In the genomic region with DNA sequence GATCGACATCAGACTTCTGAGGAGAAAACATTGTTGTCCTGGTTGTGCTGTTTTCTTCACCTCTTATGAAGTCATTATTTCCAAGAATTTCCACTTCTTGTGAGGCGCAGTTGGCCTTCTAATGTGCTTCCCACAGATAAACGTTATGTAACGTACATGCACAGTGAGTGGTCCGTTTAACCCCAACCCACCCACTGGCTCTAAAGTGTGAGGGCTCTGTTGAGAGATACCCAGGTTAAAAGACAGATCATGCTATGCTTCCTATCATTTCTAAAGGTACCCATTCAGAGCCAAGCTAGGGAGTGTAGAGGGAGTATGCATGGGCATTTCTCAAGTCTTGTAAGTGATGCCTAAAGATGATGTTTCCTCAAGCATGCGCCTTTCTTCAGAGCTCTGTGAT, we compare ENCODE assay signal across 28 mouse cellular contexts.
"Had no signal": no experiment of that assay in that cellular context is flagged by ENCODE, and none has a peak within 500 bp of the region (broad histone marks: within the 10 kb centered on the region; RNA-seq: fewer than 3 reads in every experiment).

No protein-coding gene starts in this region.

- ATAC-seq: forebrain, embryonic 13.5 days; forebrain, embryonic 14.5 days; forebrain, embryonic 15.5 days; forebrain, embryonic 16.5 days; forebrain, postnatal 0 days had no signal

- DNase-seq: cerebellum, adult 2 months; cerebellum, adult 8-10 months; cerebellum, adult 9-10 months; cerebellum, adult 9-11 months; cerebellum, postnatal 10 days; cerebellum, postnatal 14 days; cerebellum, postnatal 25 days; cerebellum, postnatal 36 days; embryo, embryonic 11 days; forebrain, postnatal 0 days; gastrocnemius, adult 2 months; gastrocnemius, postnatal 10 days; gastrocnemius, postnatal 14 days; gastrocnemius, postnatal 25 days; gastrocnemius, postnatal 36 days; heart, adult 11 months; heart, adult 18-20 months had no signal

- H3K4me3 ChIP-seq: embryonic facial prominence, embryonic 10.5 days; embryonic facial prominence, embryonic 12.5 days; embryonic facial prominence, embryonic 13.5 days; embryonic facial prominence, embryonic 15.5 days; erythroblast, embryonic 14.5 days; forebrain, embryonic 10.5 days; forebrain, embryonic 12.5 days; forebrain, embryonic 13.5 days; forebrain, embryonic 15.5 days; gastrocnemius, adult 2 months had no signal

- H3K9me3 ChIP-seq: embryonic facial prominence, embryonic 10.5 days; embryonic facial prominence, embryonic 12.5 days; embryonic facial prominence, embryonic 13.5 days; embryonic facial prominence, embryonic 15.5 days; forebrain, embryonic 10.5 days; forebrain, embryonic 12.5 days; forebrain, embryonic 13.5 days; forebrain, embryonic 15.5 days had no signal

- H3K9ac ChIP-seq: embryonic facial prominence, embryonic 12.5 days; embryonic facial prominence, embryonic 13.5 days; embryonic facial prominence, embryonic 15.5 days; forebrain, embryonic 12.5 days; forebrain, embryonic 13.5 days; forebrain, embryonic 15.5 days; forebrain, postnatal 0 days had no signal

- H3K27me3 ChIP-seq: embryonic facial prominence, embryonic 12.5 days; embryonic facial prominence, embryonic 13.5 days; embryonic facial prominence, embryonic 15.5 days; forebrain, embryonic 12.5 days; forebrain, embryonic 13.5 days; forebrain, embryonic 15.5 days had no signal

- H3K27ac ChIP-seq: embryonic facial prominence, embryonic 10.5 days; embryonic facial prominence, embryonic 12.5 days; embryonic facial prominence, embryonic 13.5 days; embryonic facial prominence, embryonic 15.5 days; forebrain, embryonic 10.5 days; forebrain, embryonic 12.5 days; forebrain, embryonic 13.5 days; forebrain, embryonic 15.5 days; gastrocnemius, adult 2 months had no signal

- H3K36me3 ChIP-seq: embryonic facial prominence, embryonic 10.5 days; embryonic facial prominence, embryonic 12.5 days; embryonic facial prominence, embryonic 13.5 days; embryonic facial prominence, embryonic 15.5 days; forebrain, embryonic 10.5 days; forebrain, embryonic 12.5 days; forebrain, embryonic 15.5 days had no signal

- H3K4me2 ChIP-seq: embryonic facial prominence, embryonic 12.5 days; embryonic facial prominence, embryonic 13.5 days; embryonic facial prominence, embryonic 15.5 days; forebrain, embryonic 12.5 days; forebrain, embryonic 13.5 days; forebrain, embryonic 15.5 days had no signal

- H3K4me1 ChIP-seq: embryonic facial prominence, embryonic 10.5 days; embryonic facial prominence, embryonic 12.5 days; embryonic facial prominence, embryonic 15.5 days; forebrain, embryonic 12.5 days; forebrain, embryonic 13.5 days; forebrain, embryonic 15.5 days had no signal
